In the genomic region with DNA sequence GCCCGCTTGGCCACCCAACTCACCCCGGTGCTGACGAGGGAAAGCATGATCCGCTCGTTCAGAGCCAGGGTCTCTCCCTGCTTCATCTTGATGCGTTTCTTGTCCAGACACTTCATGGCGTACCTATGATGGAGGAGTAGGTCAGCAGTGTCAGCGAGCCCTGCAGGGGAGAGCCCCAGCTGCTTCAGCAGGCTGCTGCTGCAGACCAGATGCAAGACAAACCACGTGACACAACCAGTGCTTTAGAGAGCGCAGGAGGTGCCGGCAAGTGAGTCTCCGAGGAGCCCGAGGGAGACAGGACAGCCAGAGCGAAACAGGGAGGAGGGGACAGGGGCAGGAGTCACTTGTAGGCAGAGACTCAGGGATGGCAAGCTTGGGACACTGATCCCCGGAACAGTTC, we compare ENCODE assay signal across 24 mouse cellular contexts. TPM values are rescaled to one million over a fixed set of nuclear protein-coding genes. Genes with fewer than 3 reads are reported as not detected.
A peak's percentile ranks its signal among the peaks of the same experiment; 100 is the strongest.
DNase-seq lines count a peak whose midpoint lies in the region; ATAC-seq lines count a peak whose summit lies in the region.
"Had no signal": no experiment of that assay in that cellular context is flagged by ENCODE, and none has a peak within 500 bp of the region (broad histone marks: within the 10 kb centered on the region; RNA-seq: fewer than 3 reads in every experiment).

No protein-coding gene starts in this region.

- H3K27me3 ChIP-seq in forebrain, embryonic 10.5 days (ENCODE audit: poor library complexity, severe bottlenecking): no peaks in the 10 kb centered on the region
- H3K27me3 ChIP-seq in forebrain, embryonic 16.5 days (replicated peaks; ENCODE audit: control insufficient read depth, insufficient read depth, low read length): no peaks in the 10 kb centered on the region
- H3K27me3 ChIP-seq in hindbrain, embryonic 11.5 days (ENCODE audit: control insufficient read depth, insufficient read depth, low read length): no peaks in the 10 kb centered on the region
- no peaks in the 10 kb centered on the region for H3K27me3 ChIP-seq in hindbrain, embryonic 10.5 days (ENCODE audit: insufficient read depth, poor library complexity, severe bottlenecking)
- H3K27me3 ChIP-seq: embryonic facial prominence, embryonic 15.5 days; forebrain, embryonic 12.5 days; forebrain, embryonic 15.5 days; hindbrain, embryonic 15.5 days; intestine, embryonic 15.5 days had no signal

- no peak overlapping the region for H3K27ac ChIP-seq in forebrain, embryonic 10.5 days
- no peak overlapping the region for H3K27ac ChIP-seq in forebrain, embryonic 16.5 days (ENCODE audit: low read length)
- H3K27ac ChIP-seq in hindbrain, embryonic 11.5 days (ENCODE audit: low read depth, low read length): no peak overlapping the region; the same call in 1 of the 2 replicates
- no peak overlapping the region for H3K27ac ChIP-seq in hindbrain, embryonic 10.5 days
- H3K27ac ChIP-seq: embryonic facial prominence, embryonic 15.5 days; forebrain, embryonic 12.5 days; forebrain, embryonic 15.5 days; heart, adult 2 months; heart, embryonic 10.5 days; hindbrain, embryonic 15.5 days; intestine, embryonic 15.5 days had no signal

- no peaks in the 10 kb centered on the region for H3K9me3 ChIP-seq in forebrain, embryonic 10.5 days
- no peaks in the 10 kb centered on the region for H3K9me3 ChIP-seq in forebrain, embryonic 16.5 days (ENCODE audit: control insufficient read depth, low read length)
- H3K9me3 ChIP-seq in hindbrain, embryonic 11.5 days (ENCODE audit: control insufficient read depth, low read length): no peaks in the 10 kb centered on the region
- no peaks in the 10 kb centered on the region for H3K9me3 ChIP-seq in hindbrain, embryonic 10.5 days
- H3K9me3 ChIP-seq: embryonic facial prominence, embryonic 15.5 days; forebrain, embryonic 12.5 days; forebrain, embryonic 15.5 days; heart, embryonic 10.5 days; hindbrain, embryonic 15.5 days; intestine, embryonic 15.5 days had no signal

- no peak overlapping the region for H3K4me2 ChIP-seq in forebrain, embryonic 16.5 days (ENCODE audit: low read length)
- H3K4me2 ChIP-seq in hindbrain, embryonic 11.5 days (replicated peaks; ENCODE audit: low read depth, low read length): no peak overlapping the region
- H3K4me2 ChIP-seq: embryonic facial prominence, embryonic 15.5 days; forebrain, embryonic 12.5 days; forebrain, embryonic 15.5 days; hindbrain, embryonic 15.5 days; intestine, embryonic 15.5 days had no signal

- no peak for DNase-seq in forebrain, embryonic 10.5 days (ENCODE audit: extremely low spot score, low spot score)
- DNase-seq in hindbrain, embryonic 11.5 days (ENCODE audit: low spot score): no peak
- no peak for DNase-seq in hindbrain, embryonic 10.5 days (ENCODE audit: low spot score)
- peak; percentile 14 for DNase-seq in thymus, postnatal 14 days
- DNase-seq in thymus, postnatal 25 days: no peak
- DNase-seq: adrenal gland, postnatal 10 days; cerebellum, adult 11-12 months; cerebellum, adult 8-10 months; cerebellum, postnatal 10 days; cerebellum, postnatal 36 days; embryo, embryonic 11 days; gastrocnemius, postnatal 25 days; heart, adult 2 months; kidney, adult 11 months; kidney, adult 8-10 months had no signal

- 0 out of 2 replicates have a peak overlapping the region, but pooled peaks have one; percentile 1 for H3K4me3 ChIP-seq in forebrain, embryonic 10.5 days
- H3K4me3 ChIP-seq in forebrain, embryonic 16.5 days (replicated peaks; ENCODE audit: low read length): no peak overlapping the region
- H3K4me3 ChIP-seq in hindbrain, embryonic 11.5 days (ENCODE audit: low read depth, low read length): no peak overlapping the region
- no peak overlapping the region for H3K4me3 ChIP-seq in hindbrain, embryonic 10.5 days
- H3K4me3 ChIP-seq: embryonic facial prominence, embryonic 15.5 days; forebrain, embryonic 12.5 days; forebrain, embryonic 15.5 days; heart, adult 2 months; heart, embryonic 10.5 days; hindbrain, embryonic 15.5 days; intestine, embryonic 15.5 days had no signal

- no peak overlapping the region for H3K9ac ChIP-seq in forebrain, embryonic 16.5 days (replicated peaks; ENCODE audit: low read depth, low read length)
- H3K9ac ChIP-seq in hindbrain, embryonic 11.5 days (ENCODE audit: low read depth, low read length): no peak overlapping the region
- H3K9ac ChIP-seq: embryonic facial prominence, embryonic 15.5 days; forebrain, embryonic 12.5 days; forebrain, embryonic 15.5 days; hindbrain, embryonic 15.5 days; intestine, embryonic 15.5 days had no signal

- H3K4me1 ChIP-seq in forebrain, embryonic 10.5 days: peaks cover 5% of the 10 kb centered on the region; the same call in 1 of the 2 replicates
- H3K4me1 ChIP-seq in forebrain, embryonic 16.5 days (replicated peaks; ENCODE audit: control insufficient read depth, insufficient read depth, low read length): no peaks in the 10 kb centered on the region
- H3K4me1 ChIP-seq in hindbrain, embryonic 11.5 days (replicated peaks; ENCODE audit: control insufficient read depth, insufficient read depth, low read length): no peaks in the 10 kb centered on the region
- 0 out of 2 replicates have a peak, but pooled peaks cover 7% of the 10 kb centered on the region for H3K4me1 ChIP-seq in hindbrain, embryonic 10.5 days (replicated peaks)
- H3K4me1 ChIP-seq: forebrain, embryonic 12.5 days; forebrain, embryonic 15.5 days; hindbrain, embryonic 15.5 days had no signal

- peaks cover 99% of the 10 kb centered on the region for H3K36me3 ChIP-seq in forebrain, embryonic 10.5 days (replicated peaks)
- H3K36me3 ChIP-seq in forebrain, embryonic 16.5 days (ENCODE audit: control insufficient read depth, insufficient read depth): peaks cover 47% of the 10 kb centered on the region
- H3K36me3 ChIP-seq in hindbrain, embryonic 11.5 days (ENCODE audit: control insufficient read depth, insufficient read depth, low read length): peaks cover 25% of the 10 kb centered on the region
- peaks cover 100% of the 10 kb centered on the region for H3K36me3 ChIP-seq in hindbrain, embryonic 10.5 days

- 85% methylated on average over 15 of the region's 15 CpGs for WGBS in forebrain, embryonic 10.5 days
- WGBS in forebrain, embryonic 16.5 days: 81% methylated on average over 15 of the region's 15 CpGs
- WGBS in hindbrain, embryonic 11.5 days: 62% methylated on average over 15 of the region's 15 CpGs
- 75% methylated on average over 15 of the region's 15 CpGs for WGBS in hindbrain, embryonic 10.5 days

- ATAC-seq in forebrain, embryonic 16.5 days: no peak
- ATAC-seq in hindbrain, embryonic 11.5 days (ENCODE audit: low FRiP score): peak; percentile 66
- no peak for ATAC-seq in activated CD4-positive, CD25-positive, alpha-beta regulatory T cell, adult 4 months
- ATAC-seq: CD4-positive, CD25-positive, alpha-beta regulatory T cell, adult 4 months; forebrain, embryonic 15.5 days; intestine, embryonic 15.5 days had no signal

RNA-seq across cellular contexts. Expression of a gene that starts 7.8 kb away (rescaled TPM):
- polyA plus RNA-seq in forebrain, embryonic 10.5 days (2016; fragmentation: Nextera tagmentation; extraction: Ambion mirVana): 7.9 and 9.2 TPM in 2 replicates
- 24.0 and 38.6 TPM in 2 replicates for polyA plus RNA-seq in forebrain, embryonic 16.5 days (2015; fragmentation: Nextera tagmentation; extraction: Ambion mirVana)
- polyA plus RNA-seq in hindbrain, embryonic 11.5 days (2014; fragmentation: Nextera tagmentation; extraction: Ambion mirVana): 8.6 and 11.0 TPM in 2 replicates
- polyA plus RNA-seq in hindbrain, embryonic 10.5 days (2016; fragmentation: Nextera tagmentation; extraction: Ambion mirVana): 9.9 and 14.4 TPM in 2 replicates
- 1 to 10 TPM; 1.5 to 2.1 TPM for polyA plus RNA-seq in activated CD4-positive, CD25-positive, alpha-beta regulatory T cell, adult 4 months (2017; shearing (Covaris generic))

RNA-seq across cellular contexts. Expression of a gene that starts 15.3 kb away (rescaled TPM):
- polyA plus RNA-seq in forebrain, embryonic 10.5 days (2016; fragmentation: Nextera tagmentation; extraction: Ambion mirVana): 13.6 and 15.0 TPM in 2 replicates
- polyA plus RNA-seq in forebrain, embryonic 16.5 days (2015; fragmentation: Nextera tagmentation; extraction: Ambion mirVana): 20.6 and 28.1 TPM in 2 replicates
- 12.5 and 13.9 TPM in 2 replicates for polyA plus RNA-seq in hindbrain, embryonic 11.5 days (2014; fragmentation: Nextera tagmentation; extraction: Ambion mirVana)
- polyA plus RNA-seq in hindbrain, embryonic 10.5 days (2016; fragmentation: Nextera tagmentation; extraction: Ambion mirVana): 14.8 and 16.7 TPM in 2 replicates
- 100 to 1,000 TPM in 1 of 2 experiments, 10 to 100 TPM in 1; 83.4 to 101 TPM for polyA plus RNA-seq in activated CD4-positive, CD25-positive, alpha-beta regulatory T cell, adult 4 months (2017; shearing (Covaris generic))

RNA-seq across cellular contexts. Expression of a gene that starts 21.8 kb away (rescaled TPM):
- polyA plus RNA-seq in forebrain, embryonic 10.5 days (2016; fragmentation: Nextera tagmentation; extraction: Ambion mirVana): 3.1 and 3.6 TPM in 2 replicates
- polyA plus RNA-seq in forebrain, embryonic 16.5 days (2015; fragmentation: Nextera tagmentation; extraction: Ambion mirVana): 7.2 and 11.8 TPM in 2 replicates
- 2.8 and 3.9 TPM in 2 replicates for polyA plus RNA-seq in hindbrain, embryonic 11.5 days (2014; fragmentation: Nextera tagmentation; extraction: Ambion mirVana)
- polyA plus RNA-seq in hindbrain, embryonic 10.5 days (2016; fragmentation: Nextera tagmentation; extraction: Ambion mirVana): 4.0 and 5.9 TPM in 2 replicates
- 10 to 100 TPM in 1 of 2 experiments, 1 to 10 TPM in 1; 8.8 to 11.4 TPM for polyA plus RNA-seq in activated CD4-positive, CD25-positive, alpha-beta regulatory T cell, adult 4 months (2017; shearing (Covaris generic))

RNA-seq across cellular contexts. Expression of a gene that starts 59.0 kb away (rescaled TPM):
- 10.4 and 10.6 TPM in 2 replicates for polyA plus RNA-seq in forebrain, embryonic 10.5 days (2016; fragmentation: Nextera tagmentation; extraction: Ambion mirVana)
- polyA plus RNA-seq in forebrain, embryonic 16.5 days (2015; fragmentation: Nextera tagmentation; extraction: Ambion mirVana): 19.6 and 21.9 TPM in 2 replicates
- 11.0 and 17.9 TPM in 2 replicates for polyA plus RNA-seq in hindbrain, embryonic 11.5 days (2014; fragmentation: Nextera tagmentation; extraction: Ambion mirVana)
- polyA plus RNA-seq in hindbrain, embryonic 10.5 days (2016; fragmentation: Nextera tagmentation; extraction: Ambion mirVana): 17.5 and 19.7 TPM in 2 replicates
- polyA plus RNA-seq in activated CD4-positive, CD25-positive, alpha-beta regulatory T cell, adult 4 months (2017; shearing (Covaris generic)): 100 to 1,000 TPM; 117 to 151 TPM
